Mouse (Mus musculus) lung, adult 18-20 months (tissue): ENCODE measurements around the gene Agpat1.

Experiments used
- DNase-seq, 2 experiments: peaks; one replicate each; pipeline ENCODE4 v3.0.0; 2022; ENCODE audit warnings: mixed read lengths in 2 of 2

The Agpat1 gene

DNA sequence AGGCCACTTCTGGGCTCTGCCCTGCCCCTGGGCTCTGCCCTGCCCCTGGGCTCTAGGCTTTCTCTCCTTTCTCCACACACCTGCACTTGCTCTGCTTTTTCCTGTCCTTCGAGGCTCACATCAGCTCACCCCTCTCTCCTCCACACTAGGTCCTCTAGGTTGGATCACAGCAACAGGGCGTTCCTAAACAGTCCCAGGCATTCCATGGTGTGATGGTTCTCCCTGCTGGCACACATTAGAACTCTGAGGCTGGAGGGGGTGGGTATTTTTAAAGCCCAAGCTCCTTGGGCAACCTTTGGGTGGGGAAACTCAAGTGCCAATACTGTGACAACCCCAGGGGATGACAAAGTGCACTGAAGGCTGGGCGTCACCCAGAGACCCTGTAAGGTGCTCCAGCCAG is 33.4 kb downstream of the Agpat1 start:
- DNase-seq = no peak

DNA sequence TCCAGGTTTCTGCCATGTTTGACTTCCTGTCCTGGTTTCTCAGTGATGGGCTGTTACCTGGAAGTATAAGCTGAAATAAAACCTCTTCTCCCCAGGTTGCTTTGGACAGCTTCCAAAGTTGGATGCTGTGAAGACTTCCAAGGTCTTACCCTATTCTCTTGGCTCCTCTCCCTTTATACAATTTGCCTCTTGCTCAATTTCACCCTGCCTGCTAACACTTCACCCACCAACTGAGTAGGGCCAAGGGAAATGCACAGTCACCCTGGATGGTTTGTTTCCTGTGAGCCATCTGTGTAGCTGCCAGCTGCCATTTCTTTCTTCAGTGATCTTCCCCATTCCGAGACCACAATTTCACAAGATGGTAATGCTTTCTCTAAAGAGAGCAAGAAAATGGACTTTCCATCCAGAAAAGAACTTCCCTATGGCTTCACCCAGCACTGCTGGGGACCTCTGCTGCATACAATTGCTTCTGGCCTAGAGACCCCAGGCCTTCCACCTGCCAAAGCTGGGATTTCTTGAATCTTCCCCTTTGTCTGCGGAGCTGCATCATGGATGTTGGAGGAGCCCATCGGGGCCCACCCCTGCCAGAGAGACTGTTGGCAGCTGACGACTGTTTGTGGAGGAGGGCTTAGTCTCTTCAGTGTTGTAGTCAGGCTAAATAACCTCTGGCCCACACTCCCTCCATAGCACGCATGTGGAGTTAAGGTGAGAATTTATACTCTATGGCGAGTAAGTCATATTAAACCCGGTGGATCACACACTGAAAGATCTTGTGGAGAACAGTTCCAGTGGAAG is 35.6 kb downstream of the Agpat1 start:
- DNase-seq = no peak

DNA sequence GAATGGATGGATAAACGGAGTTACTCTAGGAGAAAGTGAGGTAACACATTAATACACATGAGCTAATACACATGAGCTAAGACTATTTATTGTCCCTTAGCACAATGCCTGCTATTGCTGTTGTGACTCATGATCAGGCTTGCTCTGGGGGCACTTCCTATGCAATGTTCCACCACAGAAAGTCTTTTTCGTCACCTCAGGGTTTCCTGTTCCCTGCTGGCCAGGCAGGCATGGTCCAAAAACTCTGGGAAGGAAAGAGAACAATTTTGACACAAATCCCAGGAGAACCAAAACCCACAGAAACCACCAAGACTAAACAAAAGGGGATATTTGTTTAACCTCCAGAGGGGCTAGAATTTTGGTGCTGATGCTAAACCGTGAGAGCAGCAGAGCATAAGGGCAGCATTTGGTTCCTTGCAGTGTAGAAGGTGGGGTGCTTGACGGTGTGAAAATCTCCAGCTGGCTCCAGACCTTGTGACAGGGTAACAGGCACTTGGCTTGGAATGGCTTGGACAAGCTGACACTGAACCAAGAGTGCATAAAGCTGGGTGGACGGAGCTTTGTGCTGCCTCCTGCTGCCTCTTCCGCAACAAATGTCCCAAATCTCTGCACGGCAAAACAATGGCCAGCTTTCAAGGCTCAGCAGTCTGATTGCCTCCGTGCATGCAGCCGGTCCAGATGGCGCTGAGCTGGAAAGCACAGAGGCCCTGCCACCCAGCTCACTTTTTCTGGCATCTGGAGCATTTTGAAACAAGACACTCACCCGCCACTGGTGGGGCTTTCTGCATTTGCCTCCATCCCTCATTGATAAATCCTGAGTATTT is 36.9 kb downstream of the Agpat1 start:
- no peak for DNase-seq

DNA sequence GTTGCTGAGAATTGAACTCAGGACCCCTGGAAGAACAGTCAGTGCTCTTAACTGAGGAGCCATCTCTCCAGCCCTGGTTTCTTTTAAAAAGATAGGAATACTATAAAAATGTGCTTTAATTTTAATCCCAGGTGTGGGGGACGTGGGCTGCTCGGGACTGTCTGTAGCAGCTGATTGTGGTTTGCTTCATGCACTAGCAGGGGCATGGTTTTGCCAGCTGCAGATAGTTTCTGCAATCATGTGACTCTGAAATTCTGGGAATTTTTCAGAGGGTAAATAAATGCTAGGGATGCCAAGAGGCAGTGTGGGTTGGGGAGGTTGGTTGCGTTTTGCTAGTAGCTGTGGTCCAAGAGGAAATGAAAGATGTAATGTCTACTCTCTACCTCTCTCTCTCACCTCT is 37.9 kb downstream of the Agpat1 start:
- DNase-seq = no peak

DNA sequence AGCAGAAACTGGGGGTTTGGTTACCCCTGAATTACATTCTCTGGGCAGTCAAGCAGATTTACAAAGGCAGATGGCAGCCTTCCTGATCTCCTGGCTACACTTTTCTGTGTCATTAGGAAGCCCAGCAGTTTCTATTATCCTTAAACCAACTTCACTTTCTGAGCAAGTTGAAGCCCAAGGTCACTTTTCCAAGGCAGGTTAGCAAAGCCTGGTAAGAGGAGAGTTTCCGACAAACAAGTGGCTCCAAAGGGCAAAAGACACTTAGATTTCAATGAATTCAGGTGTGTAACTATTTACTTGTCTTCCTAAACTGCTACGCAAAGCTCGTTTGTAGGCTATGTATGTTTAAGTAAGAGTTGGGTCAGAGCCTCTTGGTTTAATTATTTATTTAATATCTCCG is 39.3 kb downstream of the Agpat1 start:
- DNase-seq = no peak

DNA sequence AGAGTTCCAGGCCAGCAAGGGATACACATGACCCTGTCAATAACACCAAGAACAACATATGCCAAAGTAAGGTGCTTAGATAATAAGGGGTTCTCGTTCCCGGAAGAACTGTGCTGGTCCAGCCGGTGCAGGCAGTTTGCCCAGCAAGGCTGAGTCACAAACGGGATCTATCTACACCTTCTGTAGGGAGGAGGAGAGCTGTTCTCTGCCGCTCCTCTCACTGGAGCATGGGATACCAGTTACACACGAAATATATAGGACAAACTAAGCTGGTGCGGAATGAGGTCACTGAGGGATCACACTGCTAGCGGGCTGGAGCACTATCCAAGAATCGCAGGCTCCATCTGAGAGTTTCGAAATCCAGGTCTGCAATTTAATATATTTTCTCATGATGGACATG is 39.9 kb downstream of the Agpat1 start:
- no peak for DNase-seq

DNA sequence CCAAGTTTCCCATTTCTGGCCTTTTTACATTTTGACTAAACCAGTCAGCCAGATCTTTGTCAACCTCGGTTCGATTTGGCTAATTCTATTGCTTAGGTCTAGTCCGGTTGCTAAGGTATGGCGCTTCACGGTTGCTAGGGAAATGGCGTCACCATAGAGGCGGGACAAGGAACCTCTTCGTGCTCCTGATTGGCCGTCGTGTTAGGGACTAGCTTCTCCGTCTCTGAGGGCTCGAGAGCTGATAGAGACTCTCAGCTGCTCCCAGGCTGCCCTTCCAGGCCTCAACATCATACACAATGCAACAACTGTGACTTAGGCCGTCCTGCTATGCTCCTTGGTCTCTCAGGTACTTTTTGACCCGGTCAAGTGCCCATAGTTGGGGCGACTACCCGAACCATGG is 40.5 kb downstream of the Agpat1 start, which contains the start of gene Fkbpl:
Fkbpl (plus strand) TSS at position 157 of the 400 bp plus-strand sequence.
- peak; percentile 97 to 98 for DNase-seq

DNA sequence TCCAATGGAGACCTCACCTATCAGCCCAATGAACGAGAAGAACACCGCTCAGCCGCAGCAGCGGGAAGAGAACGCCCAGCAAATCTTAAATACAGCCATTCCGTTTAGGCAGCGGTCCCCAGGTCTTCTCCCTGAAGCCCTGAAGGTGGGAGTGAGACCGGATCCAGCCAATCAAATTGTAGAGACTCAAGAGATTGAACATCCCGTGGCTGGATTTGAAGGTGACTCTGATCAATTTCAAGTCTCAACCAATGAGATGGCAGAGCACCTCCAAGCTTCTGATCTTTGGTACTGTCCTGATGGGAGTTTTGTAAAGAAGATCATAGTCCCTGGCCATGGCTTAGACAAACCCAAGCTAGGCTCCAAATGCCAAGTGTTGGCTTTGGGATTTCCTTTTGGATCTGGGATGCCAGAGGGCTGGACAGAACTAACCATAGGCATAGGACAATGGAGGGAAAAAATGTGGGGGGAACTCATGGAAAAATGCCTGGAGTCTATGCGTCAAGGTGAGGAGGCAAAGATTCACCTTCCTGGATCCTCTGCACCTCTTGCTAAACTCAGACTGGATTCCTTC is 41.3 kb downstream of the Agpat1 start:
- DNase-seq = no peak

DNA sequence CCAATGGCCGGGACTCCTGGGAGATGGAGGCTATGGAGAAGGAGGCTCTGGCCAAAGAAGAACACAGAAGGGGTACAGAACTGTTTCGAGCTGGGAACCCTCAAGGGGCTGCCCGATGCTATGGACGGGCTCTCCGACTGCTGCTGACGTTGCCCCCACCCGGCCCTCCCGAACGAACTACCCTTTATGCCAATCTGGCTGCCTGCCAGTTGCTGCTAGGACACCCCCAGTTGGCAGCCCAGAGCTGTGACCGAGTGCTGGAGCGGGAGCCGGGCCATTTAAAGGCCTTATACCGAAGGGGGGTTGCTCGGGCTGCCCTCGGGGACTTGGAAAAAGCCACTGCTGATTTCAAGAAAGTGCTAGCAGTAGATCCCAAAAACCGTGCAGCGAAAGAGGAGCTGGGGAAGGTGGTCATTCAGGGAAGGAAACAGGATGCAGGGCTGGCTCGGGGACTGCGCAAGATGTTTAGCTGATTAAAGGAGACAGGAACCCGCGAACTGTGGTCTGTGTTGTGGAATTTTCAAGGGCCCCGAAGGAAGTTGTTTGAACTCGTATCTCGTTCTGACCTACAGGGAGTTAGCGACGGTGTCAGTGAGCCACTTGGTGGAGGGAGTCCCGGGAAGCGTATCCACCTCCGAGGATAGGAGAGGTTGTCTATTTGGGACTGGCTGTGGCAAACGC is 41.9 kb downstream of the Agpat1 start:
- DNase-seq = no peak

DNA sequence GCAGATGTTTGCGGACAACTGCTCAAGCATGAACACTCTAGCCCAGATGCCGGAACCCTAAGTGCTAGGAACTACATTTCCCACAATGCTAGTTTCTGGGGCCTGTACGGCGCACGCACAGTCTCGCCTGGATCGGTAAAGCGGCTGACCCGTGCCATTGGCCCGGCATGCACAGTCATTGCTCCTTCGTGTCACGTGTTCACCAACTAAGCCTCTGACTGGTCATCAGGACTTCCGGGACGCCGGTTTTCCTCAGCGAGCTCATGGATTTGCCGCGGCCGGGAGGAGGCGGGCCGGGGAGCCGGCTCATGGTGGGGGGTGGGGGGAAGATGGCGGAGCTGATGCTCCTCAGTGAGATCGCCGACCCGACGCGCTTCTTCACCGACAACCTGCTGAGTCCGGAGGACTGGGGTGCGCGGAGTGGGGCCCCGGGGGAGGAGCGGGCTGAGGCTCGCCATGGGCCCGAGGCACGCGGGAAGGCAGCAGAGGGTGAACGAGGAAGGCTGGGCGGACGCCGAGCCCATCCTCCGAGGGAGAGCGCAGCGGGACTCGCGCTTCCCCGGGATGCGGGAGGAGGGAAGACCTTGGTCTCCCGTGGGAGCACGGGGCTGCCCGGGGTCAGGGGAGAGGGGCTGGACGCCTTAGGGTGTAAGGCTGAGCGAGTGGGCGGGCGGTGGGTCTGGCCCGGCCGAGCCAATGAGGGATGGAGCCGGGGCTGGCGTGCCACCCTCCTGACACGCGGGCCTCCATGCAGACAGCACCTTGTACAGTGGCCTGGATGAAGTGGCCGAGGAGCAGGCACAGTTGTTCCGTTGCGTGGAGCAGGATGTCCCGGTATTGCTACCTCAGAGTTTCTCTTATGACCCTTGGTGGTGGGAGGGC is 43.1 kb downstream of the Agpat1 start, which contains the start of gene Atf6b:
Atf6b (plus strand) TSS at position 241 of the 882 bp plus-strand sequence.
- peak; percentile 98 to 99 for DNase-seq

DNA sequence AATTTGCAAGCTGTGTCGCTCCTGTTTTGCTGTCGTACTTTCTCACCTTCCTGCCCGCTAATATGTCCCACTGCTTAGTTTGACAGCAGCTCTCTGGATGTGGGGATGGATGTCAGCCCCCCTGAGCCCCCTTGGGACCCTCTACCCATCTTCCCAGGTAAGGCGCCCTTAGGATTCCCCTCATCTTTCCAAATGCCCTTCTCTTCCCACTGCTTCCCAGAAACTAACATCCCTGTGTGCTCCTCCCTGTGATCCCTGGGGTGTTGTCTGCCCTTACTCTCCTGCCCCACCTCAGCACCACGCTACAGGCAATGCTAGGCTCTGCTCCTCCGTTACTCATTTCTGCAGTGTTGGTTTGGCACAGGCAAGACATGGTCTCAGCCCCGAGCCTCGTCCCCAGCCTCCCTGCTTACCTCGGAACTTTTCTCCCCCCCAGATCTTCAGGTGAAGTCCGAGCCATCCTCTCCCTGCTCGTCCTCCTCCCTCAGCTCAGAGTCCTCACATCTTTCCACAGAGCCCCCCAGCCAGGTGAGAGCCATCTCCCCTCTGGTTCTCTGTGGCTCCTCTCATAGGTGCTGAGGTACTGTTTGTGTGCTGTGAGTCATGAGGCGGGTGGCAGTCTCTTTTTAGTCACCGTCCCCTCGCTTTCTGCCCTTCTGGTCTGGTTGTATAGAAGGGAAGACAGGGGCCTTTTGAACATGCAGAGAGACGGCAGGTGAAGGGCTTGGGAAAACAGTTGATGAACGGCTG is 44.3 kb downstream of the Agpat1 start:
- no peak for DNase-seq

DNA sequence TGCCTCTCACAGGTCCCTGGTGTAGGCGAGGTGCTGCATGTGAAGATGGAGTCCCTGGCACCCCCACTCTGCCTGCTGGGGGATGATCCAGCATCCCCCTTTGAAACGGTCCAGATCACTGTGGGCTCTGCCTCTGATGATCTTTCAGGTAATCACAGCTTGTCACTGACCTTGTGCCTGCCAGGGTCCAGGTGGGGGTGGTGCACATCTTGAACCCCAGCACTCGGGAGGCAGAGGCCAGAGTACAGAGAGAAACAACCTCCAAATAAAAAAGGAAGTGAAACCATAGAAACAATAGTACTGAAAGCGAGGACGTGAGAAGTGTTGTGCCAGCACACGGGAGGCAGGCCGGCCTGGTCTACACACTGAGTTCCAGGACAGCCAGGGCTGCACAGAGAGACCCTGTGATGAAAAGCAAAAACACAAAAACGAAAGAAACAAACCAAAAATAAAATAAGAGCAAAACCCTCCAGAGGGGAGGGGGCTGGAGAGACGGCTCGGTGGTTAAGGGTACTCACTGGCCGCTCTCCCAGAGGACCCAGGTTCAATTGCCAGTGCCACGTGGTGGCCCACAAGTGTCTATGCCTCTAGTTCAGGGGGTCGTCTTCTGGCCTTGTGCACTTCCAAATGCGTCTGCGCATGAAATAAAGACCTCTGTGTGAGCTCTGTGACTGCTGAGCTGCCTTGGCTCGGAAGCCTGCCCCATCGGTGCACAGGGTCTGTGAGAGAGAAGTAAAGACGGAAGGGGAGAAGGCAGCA is 45.2 kb downstream of the Agpat1 start:
- DNase-seq = no peak

DNA sequence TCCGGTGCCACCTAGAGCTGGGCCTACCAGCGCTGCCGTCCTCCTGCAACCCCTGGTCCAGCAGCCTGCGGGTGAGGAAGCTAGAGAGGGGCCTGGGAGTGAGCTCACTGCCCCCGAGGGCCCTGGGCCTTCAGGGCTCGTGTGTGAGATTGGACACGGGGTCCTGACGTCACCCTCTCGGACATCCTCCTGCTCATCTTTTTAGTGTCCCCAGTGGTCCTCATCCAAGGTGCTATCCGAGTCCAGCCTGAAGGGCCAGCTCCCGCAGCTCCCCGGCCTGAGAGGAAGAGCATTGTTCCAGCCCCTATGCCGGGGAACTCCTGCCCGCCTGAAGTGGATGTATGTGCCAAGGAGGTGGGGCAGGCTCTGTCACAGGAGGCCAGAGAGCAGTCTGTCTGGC is 46.7 kb downstream of the Agpat1 start:
- DNase-seq = no peak

DNA sequence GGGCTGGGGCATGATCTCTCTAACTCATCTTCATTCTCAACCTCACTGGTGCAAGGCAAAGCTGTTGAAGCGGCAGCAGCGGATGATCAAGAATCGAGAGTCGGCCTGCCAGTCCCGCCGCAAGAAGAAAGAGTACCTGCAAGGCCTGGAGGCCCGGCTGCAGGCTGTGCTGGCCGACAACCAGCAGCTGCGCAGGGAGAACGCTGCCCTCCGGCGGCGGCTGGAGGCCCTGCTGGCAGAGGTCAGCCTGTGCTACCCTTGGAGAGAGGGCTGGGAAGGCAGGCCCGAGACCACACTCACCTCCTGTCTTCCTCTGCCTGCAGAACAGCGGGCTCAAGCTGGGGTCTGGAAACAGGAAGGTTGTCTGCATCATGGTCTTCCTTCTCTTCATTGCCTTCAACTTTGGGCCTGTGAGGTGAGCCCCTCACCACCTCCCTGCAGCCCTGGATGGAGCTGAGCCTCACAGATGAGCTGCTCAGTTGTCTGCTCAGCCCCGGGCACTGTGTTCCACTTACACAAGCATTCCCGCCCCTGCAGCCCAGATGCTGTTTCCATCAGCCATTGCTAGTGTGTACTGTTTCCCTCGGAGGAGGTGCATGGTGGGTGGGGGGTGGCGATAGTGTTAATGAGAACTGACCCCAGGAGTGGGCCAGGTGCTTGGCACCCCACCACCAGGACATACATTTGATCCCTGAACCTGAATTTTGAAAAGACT is 47.6 kb downstream of the Agpat1 start:
- DNase-seq = no peak

DNA sequence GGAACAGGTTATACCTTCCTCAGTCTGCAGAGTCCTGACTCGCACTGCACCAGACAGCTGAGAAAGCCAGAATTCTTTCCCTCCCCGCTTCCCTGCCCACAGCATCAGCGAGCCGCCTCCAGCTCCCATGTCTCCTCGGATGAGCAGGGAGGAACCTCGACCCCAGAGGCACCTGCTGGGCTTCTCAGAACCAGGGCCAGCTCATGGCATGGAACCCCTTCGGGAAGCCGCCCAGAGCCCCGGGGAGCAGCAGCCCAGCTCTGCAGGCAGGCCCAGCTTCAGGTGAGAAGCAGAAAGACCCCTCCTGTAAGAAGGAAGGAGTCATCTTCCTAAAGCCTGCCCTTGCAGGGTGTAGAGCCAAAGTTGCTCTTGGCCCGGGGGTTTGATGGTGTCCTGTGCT is 48.5 kb downstream of the Agpat1 start:
- no peak for DNase-seq

DNA sequence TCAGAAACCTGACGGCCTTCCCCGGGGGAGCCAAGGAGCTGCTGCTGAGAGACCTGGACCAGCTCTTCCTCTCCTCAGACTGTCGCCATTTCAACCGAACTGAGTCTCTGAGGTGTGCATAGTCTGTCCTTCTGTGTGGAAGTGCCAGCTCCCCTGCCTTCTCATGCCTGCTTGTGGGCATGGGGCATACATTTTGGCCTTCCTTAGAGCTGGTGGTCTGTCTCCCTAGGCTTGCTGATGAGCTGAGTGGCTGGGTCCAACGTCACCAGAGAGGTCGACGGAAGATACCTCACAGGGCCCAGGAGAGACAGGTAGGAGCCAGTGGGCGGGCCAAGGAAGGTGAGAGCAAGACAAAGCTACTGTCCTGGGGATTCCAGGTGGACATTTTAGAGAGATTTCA is 48.9 kb downstream of the Agpat1 start:
- DNase-seq = no peak

DNA sequence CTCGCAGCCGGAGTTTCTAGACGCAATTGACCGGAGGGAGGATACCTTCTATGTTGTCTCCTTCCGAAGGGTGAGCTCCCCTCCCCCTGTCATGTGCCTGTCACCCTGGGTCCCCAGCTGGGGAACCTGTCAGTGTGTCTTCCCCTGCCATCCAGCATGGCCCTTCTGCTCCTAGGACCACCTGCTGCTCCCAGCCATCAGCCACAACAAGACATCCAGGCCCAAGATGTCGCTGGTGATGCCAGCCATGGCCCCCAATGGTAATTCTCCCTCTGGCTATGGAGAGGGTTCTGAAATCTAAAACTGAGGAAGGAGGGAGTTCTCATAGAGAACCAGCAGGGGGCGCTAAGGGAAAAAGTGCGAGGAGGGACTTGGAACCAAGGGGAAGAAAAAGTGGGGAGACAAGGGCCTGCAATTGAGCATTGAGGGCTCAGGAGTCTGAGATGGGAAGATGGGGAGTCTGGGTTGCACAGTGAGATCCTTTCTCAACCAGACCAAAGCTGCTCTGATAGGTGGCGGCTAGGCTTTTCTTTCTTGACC is 49.8 kb downstream of the Agpat1 start:
- peak in 1 of 2 experiments; percentile 70 for DNase-seq

DNA sequence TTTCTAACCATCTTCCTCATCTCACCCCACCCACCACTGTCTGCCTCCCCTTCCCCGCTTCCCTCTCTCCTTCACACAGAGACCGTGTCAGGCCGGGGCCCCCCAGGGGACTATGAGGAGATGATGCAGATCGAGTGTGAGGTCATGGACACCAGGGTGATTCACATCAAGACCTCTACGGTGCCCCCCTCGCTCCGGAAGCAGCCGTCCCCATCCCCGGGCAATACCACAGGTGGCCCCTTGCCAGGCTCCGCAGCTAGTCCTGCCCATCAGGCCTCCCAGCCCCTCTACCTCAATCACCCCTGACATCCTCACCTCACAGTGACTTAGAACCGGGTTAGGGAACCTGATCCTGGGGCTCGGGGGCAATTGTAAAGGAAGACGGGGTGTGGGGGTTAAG is 50.3 kb downstream of the Agpat1 start:
- DNase-seq = no peak

DNA sequence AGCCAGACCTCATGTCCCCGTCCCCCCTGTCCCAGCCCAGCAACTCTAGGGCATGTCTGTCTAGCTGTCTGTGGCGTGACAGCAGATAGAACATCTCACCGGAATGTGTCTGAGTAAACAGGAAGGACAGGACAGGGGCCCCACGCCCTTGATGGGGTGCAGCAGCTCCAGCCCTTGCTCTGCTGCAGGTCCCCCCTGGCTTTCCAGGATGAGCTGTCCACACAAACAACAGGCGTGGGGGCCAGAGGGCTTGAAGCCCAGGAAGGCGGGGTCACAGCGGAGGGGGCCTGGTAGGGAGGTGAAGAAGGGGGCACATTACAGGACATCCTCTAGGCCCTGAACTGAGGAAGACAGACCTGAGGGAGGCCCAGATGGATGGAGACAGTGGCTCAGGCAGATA is 51.1 kb downstream of the Agpat1 start:
- DNase-seq = peak; percentile 82 to 86
